Mouse (Mus musculus): ENCODE measurements around the gene Fastkd1. TPM values are rescaled to one million over a fixed set of nuclear protein-coding genes. Genes with fewer than 3 reads are reported as not detected.

Gene Fastkd1
- total RNA-seq (2018; cell fraction: chromatin; rRNA removed): 10 to 100 TPM in 14 of 26 experiments, 1 to 10 TPM in 12; 3.5 to 18.6 (median 11.9) TPM
- total RNA-seq (2018; cell fraction: cytosol; rRNA removed): 1 to 10 TPM; 2.1 to 6.7 (median 5.3) TPM
- 10 to 100 TPM in 14 of 26 experiments, 1 to 10 TPM in 12; 3.8 to 20.1 (median 10.6) TPM for total RNA-seq (2018; cell fraction: nucleus; rRNA removed)
- 3.8 to 6.3 TPM (median 4.3 TPM) in 3 replicates for polyA plus RNA-seq (2018)

DNA sequence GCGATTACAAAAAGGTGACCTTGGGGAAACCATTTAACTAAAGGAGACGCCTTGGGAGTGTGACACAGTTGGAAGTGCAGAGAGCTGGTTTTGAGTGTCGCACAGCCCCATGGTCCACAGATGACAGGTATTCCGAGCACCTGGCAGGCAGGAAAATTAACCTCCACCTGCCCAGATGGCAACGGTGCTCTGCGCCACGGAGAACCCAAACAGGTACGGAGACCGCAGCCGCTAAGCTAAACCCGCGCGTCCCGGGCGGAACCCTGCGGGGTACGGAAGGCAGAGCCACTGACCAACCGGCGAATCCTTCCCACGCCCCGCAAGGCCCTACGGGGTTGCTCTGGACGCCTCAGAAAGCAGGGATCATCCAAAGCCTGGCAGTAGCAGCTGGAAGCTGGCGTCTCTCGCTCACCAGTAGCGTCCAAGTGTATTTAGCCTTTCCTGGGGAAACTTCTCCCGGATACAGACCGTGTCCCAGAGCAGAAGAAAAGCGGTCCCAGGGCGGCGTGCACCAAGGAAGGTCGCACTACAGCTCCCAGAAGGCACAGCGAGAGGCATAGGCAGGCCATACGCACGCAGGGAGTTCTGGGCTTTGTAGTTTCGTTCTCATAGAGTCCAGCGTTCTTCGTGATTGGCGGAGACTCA lies at the start of gene Fastkd1:
Gene Fastkd1, minus strand, starts transcription at position 536 of the 645 bp plus-strand sequence.
- H3K27ac ChIP-seq: no peak within 1 kb of the TSS
- WGBS (ENCODE audit: missing documents): 1% methylated on average over 39 of the region's 39 CpGs

DNA sequence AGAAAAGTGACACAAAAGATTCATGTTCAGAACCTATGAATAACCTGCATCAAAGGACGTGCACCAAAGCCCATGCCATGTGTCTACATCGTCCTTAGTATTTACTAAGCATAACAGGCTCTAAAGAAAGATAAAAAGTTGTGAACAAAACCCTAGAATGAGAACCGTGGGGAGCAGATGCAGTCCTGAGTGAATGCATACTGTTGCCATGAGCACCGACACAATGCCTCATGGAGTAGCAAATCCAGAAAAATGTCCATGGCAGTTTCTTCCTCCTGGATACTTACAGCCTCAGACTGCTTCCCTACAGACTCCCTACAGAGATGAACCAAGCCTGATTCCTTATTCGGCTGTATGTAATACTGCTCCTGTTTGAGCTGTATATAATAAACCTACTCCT lies 47.7 kb upstream of the Fastkd1 start:
- Histone ChIP-seq H3K27ac (no peak overlapping the region), H3K4me3 (ENCODE audit: inconsistent target) (no peak overlapping the region), H3K36me3 (ENCODE audit: inconsistent target) (no peaks in the 10 kb centered on the region), H3K79me2 (ENCODE audit: inconsistent target) (no peaks in the 10 kb centered on the region)
- 93% methylated on average over 5 of the region's 5 CpGs for WGBS (ENCODE audit: missing documents)

More for the DNA sequence above, at the start of gene Fastkd1:
- no peaks in the 10 kb centered on the region for H3K36me3 ChIP-seq (ENCODE audit: inconsistent target)
- H3K79me2 ChIP-seq (ENCODE audit: inconsistent target): no peaks in the 10 kb centered on the region
- H3K4me3 ChIP-seq (ENCODE audit: inconsistent target): peak within 1 kb of the TSS; percentile 76

DNA sequence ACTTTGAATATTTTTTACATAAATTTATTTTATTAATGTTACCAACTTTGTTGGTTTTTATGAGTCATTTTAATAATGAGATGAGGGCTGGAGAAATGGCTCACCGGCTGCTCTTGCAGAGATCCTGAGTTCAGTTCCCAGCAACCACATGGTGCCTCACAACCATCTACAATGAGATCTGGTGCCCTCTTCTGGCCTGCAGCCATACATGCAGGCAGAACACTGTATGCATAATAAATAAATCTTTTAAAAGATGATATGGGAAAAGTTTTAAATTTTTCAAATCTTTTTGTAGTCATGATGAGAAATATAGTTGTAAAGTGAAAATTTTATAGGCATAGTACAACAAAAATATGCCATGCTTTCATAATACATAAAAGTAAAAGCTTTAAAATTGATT lies 31.8 kb upstream of the Fastkd1 start:
- H3K79me2 ChIP-seq (ENCODE audit: inconsistent target): no peaks in the 10 kb centered on the region
- 85% methylated on average over 1 of the region's 1 CpGs for WGBS (ENCODE audit: missing documents)
- no peak overlapping the region for H3K4me3 ChIP-seq (ENCODE audit: inconsistent target)
- peaks cover 77% of the 10 kb centered on the region for H3K36me3 ChIP-seq (ENCODE audit: inconsistent target)
- no peak overlapping the region for H3K27ac ChIP-seq

DNA sequence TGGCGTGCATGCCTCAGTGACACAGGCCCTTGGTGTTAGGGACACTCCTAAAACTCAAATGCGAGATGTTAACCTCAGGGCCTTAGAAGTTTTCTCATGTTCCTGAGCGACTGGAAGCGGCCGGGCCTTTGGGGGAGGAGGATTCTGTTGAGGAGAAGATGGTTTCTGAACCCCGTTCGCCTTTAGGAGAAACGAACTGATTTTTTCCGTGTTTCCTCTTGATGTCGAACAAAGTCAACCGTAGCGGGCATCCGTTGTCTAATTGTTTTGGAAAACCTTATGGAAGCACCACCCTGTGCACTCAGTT lies 10.2 kb upstream of the Fastkd1 start:
- Histone ChIP-seq H3K4me3 (ENCODE audit: inconsistent target) (peak overlapping the region; percentile 88), H3K36me3 (ENCODE audit: inconsistent target) (no peaks in the 10 kb centered on the region), H3K27ac (peak overlapping the region; percentile 55), H3K79me2 (ENCODE audit: inconsistent target) (peaks cover 50% of the 10 kb centered on the region)
- 0% methylated on average over 13 of the region's 13 CpGs for WGBS (ENCODE audit: missing documents)

DNA sequence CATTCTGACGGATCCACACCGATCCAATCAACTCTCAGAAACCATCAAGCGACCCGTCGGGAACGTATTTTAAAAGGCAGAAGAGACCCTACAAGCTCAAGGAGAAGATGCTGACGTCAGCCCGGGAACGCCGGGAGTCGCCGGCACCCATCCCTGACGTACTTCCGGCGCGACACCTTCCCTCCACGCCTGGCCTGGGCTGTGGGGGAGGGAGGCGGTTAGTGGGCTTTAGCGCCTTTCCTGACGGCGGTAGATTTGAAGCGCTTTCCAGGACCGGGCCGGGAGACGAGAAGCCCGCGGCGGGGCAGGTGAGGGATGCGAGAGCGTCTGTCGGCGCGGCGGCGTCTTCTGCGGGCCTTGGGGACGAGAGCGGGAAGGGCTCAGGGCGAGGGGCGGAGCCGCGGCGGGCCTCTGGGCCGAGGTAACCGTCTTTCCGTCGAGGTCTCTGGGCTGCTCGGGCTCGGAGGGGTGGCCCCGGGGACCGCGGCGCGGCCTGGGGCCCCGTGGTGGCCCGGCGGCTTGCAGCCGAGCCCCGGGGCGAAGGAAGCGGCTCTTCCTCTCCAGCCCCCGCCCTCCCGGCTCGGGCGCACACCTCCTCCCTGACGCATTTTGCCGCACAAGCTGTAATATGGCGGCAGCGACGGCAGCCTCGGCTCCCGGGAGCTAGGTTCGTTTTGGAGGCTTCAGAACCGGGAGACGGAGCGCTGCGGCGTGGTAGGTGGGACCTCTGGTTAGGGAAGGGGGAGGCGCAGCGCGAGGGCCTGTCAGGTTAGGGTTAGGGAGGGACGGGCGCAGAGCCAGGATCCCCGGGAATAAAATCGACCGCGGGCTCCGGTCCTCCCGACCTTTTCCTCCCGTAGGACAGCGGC lies 9.6 kb upstream of the Fastkd1 start:
- Histone ChIP-seq H3K27ac (peak overlapping the region; percentile 55), H3K79me2 (ENCODE audit: inconsistent target) (peaks cover 45% of the 10 kb centered on the region), H3K36me3 (ENCODE audit: inconsistent target) (no peaks in the 10 kb centered on the region), H3K4me3 (ENCODE audit: inconsistent target) (peak overlapping the region; percentile 88)
- WGBS (ENCODE audit: missing documents): under 1% methylated on average over 88 of the region's 91 CpGs

DNA sequence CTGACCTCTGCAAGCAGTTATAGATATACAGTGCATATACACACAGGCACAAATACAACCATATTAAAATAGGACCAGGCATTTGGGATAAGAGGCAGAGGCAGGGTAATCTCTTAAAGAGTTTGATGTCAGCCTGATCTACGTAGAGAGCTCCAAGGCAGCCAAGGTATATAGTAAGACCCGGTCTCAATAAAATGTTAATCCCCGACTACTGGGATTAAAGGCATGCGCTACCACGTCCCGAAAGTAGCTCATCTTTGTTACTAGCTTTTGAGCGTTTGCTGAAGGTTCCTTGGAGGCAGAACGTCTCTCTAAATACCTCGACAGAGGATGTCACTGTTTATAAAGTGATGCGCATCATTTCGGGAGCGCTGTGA lies 8.9 kb upstream of the Fastkd1 start, which contains the start of gene Ppig:
Gene Ppig, plus strand, starts transcription at position 273 of the 377 bp plus-strand sequence.
- WGBS (ENCODE audit: missing documents): 7% methylated on average over 12 of the region's 12 CpGs
- no peaks in the 10 kb centered on the region for H3K36me3 ChIP-seq (ENCODE audit: inconsistent target)
- peak within 1 kb of the TSS; percentile 88 for H3K4me3 ChIP-seq (ENCODE audit: inconsistent target)
- H3K27ac ChIP-seq: peak within 1 kb of the TSS; percentile 55
- peaks cover 40% of the 10 kb centered on the region for H3K79me2 ChIP-seq (ENCODE audit: inconsistent target)

DNA sequence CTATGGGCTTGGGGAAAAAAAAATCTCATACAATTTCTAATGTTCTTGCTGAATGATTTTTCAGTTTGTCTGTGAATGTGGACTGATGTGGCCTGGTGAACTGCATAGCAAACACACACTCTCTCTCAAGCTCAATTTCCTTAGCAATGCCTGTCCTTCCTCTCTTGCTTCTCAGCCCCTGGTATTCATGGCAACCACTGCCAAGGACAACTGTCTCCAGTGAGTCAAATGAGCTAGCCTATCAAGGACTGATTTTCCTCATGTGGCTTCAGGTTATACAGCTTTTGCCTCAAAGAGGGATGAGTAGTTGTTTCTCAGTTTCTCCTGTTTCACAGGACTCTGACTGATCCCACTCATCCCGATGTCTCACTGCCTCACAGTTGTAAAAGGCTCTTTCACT lies 5.8 kb upstream of the Fastkd1 start:
- Histone ChIP-seq H3K36me3 (ENCODE audit: inconsistent target) (no peaks in the 10 kb centered on the region), H3K27ac (peak overlapping the region; percentile 51), H3K4me3 (ENCODE audit: inconsistent target) (no peak overlapping the region), H3K79me2 (ENCODE audit: inconsistent target) (peaks cover 10% of the 10 kb centered on the region)
- WGBS (ENCODE audit: missing documents): 7% methylated on average over 1 of the region's 1 CpGs

DNA sequence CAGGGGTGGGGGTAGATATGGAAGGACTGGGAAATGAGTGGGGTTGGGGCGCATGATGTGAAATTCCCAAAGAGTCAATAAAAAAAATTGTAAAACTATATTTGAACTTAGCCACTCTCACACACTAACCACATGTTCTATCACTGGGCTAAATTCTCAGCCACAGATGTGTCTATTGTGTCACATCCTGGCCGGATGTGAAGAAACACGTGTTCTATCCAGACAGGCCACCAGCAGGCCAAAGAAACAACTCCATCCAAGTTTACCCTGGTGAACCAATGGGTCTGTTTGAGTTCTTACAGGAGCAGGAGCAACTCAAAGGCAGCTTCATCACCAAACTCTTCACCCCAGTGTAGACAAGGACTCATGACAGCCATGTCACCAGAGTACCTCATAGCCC lies 3.2 kb upstream of the Fastkd1 start:
- H3K36me3 ChIP-seq (ENCODE audit: inconsistent target): no peaks in the 10 kb centered on the region
- H3K4me3 ChIP-seq (ENCODE audit: inconsistent target): no peak overlapping the region
- H3K27ac ChIP-seq: no peak overlapping the region
- no peaks in the 10 kb centered on the region for H3K79me2 ChIP-seq (ENCODE audit: inconsistent target)
- 25% methylated on average over 3 of the region's 3 CpGs for WGBS (ENCODE audit: missing documents)

DNA sequence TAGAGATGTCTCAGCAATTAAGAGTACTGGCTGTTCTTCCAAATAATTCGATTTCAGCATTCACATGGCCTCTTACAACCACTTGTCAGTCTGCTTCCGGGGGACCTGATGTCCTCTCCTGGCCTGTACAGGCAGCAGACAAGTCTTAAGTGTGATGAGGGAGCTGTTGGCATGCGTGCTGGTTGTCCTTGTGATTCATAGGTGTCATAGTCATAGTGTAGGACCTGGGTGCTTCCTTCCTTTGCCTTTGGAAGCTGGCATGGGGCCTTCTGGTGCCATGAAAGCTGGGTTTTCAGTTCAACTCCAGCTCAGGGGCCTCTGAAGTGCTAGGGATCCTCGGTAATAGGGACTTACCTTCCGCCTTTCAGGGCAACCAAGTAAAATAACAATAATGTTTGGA lies 810 bp upstream of the Fastkd1 start:
- H3K79me2 ChIP-seq (ENCODE audit: inconsistent target): no peaks in the 10 kb centered on the region
- H3K27ac ChIP-seq: no peak overlapping the region
- no peaks in the 10 kb centered on the region for H3K36me3 ChIP-seq (ENCODE audit: inconsistent target)
- no peak overlapping the region for H3K4me3 ChIP-seq (ENCODE audit: inconsistent target)
- WGBS (ENCODE audit: missing documents): 80% methylated on average over 5 of the region's 5 CpGs

DNA sequence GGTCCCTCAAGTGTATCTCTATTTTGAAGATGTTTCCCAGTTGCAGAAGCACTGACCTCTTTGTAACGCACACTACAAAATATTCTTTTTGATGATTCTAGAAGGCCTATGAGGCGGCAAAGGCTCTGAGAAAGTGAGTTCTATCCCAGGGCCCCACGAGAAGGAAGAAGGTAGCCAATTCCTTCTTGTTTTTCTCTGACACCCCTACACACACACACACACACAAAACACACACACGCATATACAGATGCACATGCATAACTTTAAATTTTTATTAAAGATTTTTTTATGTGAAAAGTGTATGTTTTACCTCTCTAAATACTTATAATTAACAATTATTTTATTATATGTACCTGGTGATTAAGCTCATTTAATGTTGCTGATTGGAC lies 304 bp upstream of the Fastkd1 start:
- H3K4me3 ChIP-seq (ENCODE audit: inconsistent target): peak overlapping the region; percentile 76
- 11% methylated on average over 4 of the region's 4 CpGs for WGBS (ENCODE audit: missing documents)

DNA sequence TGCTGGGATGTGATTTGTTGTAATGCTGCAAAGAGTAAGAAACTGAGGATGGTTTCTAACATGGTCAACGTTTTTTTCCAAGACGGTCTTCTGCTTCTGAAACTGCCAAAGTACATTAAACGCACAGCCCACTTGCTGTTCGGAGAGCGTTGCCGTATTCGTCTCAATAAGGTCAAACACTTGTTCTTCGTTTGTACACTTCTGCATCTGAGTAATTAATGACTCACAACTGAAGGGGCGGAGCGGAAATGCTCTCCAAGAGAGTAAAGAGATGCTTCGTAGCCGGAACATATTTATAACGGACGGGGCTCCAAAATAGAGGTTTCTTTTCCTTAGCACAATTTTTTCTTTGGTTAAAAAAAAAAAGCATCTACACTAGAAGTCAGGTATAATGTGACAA lies 1.1 kb downstream of the Fastkd1 start:
- Histone ChIP-seq H3K4me3 (ENCODE audit: inconsistent target) (no peak overlapping the region), H3K36me3 (ENCODE audit: inconsistent target) (no peaks in the 10 kb centered on the region), H3K79me2 (ENCODE audit: inconsistent target) (no peaks in the 10 kb centered on the region), H3K27ac (no peak overlapping the region)
- whole genome bisulfite sequencing (ENCODE audit: missing documents): 78% methylated on average over 14 of the region's 14 CpGs

More for the DNA sequence above, 304 bp upstream of the Fastkd1 start:
- no peak overlapping the region for H3K27ac ChIP-seq
- H3K79me2 ChIP-seq (ENCODE audit: inconsistent target): no peaks in the 10 kb centered on the region
- no peaks in the 10 kb centered on the region for H3K36me3 ChIP-seq (ENCODE audit: inconsistent target)

DNA sequence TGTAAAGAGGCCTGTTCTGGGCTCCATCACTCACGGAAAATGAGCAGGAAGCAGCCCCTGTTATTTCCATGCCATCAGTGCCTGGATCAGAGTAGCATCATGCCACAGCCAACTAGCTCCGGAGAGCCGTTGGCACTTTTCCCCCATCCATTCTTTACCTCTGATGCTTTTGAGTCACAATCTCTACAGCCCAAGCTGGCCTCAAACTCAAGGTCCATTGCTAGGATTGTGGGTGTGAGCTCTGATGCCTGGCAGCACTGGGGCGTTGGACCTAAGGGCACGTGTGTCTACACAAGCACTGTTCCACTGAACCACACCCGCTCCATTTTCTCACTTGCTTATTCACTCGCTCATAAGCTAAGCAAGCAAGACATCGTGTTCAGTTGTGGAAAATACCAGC lies 12.9 kb downstream of the Fastkd1 start:
- Histone ChIP-seq H3K4me3 (ENCODE audit: inconsistent target) (no peak overlapping the region), H3K79me2 (ENCODE audit: inconsistent target) (no peaks in the 10 kb centered on the region), H3K27ac (no peak overlapping the region), H3K36me3 (ENCODE audit: inconsistent target) (0 out of 2 replicates have a peak, but pooled peaks cover 6% of the 10 kb centered on the region)
- 98% methylated on average over 8 of the region's 8 CpGs for WGBS (ENCODE audit: missing documents)

DNA sequence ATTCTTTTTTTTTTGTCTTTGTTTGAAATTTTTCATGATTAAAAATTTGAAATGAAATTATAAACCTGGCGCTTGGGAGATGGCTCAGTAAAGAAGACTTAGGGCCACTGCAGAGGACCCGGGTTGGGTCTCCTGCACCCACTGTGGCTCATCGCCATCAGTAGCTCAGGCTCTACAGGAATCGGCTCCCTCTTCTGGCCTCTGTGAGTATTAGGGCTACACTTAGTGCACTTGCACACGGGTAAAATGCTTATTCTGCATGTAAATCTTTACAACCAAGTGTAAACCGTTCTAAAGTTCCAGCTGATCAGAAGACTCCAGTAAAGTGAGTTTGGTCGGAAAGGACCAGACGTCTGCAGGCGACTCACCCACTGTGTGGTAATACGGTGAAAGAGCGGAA lies 19.8 kb downstream of the Fastkd1 start:
- H3K36me3 ChIP-seq (ENCODE audit: inconsistent target): peaks cover 6% of the 10 kb centered on the region; the same call in 1 of the 2 replicates

DNA sequence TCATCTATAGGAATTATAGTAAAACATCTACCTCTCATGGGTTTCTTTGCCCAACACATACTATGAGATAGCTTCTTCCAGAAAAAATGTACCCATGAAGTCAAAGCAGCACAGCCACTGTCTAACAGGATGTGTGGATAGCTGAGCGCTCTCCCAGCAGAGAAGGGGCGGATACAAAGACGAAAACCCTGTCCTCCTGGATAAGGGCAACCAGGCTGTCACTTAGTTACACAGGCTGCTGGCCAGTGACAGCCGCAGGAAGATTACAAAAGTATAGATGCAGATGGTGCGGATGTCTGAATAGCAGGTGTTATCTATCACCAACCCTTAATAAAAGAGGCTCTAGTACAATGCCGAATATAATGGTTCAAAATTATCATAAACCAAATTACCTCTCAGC lies 22.5 kb downstream of the Fastkd1 start:
- Histone ChIP-seq H3K27ac (no peak overlapping the region), H3K79me2 (ENCODE audit: inconsistent target) (no peaks in the 10 kb centered on the region), H3K4me3 (ENCODE audit: inconsistent target) (no peak overlapping the region), H3K36me3 (ENCODE audit: inconsistent target) (peaks cover 6% of the 10 kb centered on the region; the same call in 1 of the 2 replicates)
- 89% methylated on average over 6 of the region's 6 CpGs for WGBS (ENCODE audit: missing documents)

More for the DNA sequence above, 19.8 kb downstream of the Fastkd1 start:
- Histone ChIP-seq H3K27ac (no peak overlapping the region), H3K4me3 (ENCODE audit: inconsistent target) (no peak overlapping the region), H3K79me2 (ENCODE audit: inconsistent target) (no peaks in the 10 kb centered on the region)
- WGBS (ENCODE audit: missing documents): 91% methylated on average over 11 of the region's 11 CpGs

DNA sequence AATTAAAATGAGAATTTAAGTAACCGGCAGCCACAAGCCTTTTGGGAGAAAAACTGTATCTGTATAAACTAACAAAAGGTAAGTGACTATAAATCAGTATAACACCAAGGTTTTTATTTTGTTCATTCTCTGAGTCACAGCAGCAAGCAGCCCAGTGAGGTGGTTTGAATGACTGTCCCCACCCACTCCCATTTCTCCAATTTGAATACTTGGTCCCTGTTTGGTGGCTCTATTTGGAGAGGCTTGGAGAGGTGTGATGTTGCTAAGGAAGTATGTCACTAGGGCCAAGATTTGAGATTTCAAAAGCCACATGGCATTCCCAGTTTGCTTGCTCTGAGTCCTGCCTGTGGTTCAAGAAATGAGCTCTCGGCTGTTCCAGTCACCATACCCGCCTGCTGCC lies 23.1 kb downstream of the Fastkd1 start:
- WGBS (ENCODE audit: missing documents): 100% methylated on average over 3 of the region's 3 CpGs
- no peak overlapping the region for H3K4me3 ChIP-seq (ENCODE audit: inconsistent target)
- H3K79me2 ChIP-seq (ENCODE audit: inconsistent target): no peaks in the 10 kb centered on the region
- H3K36me3 ChIP-seq (ENCODE audit: inconsistent target): peaks cover 6% of the 10 kb centered on the region; the same call in 1 of the 2 replicates
- H3K27ac ChIP-seq: no peak overlapping the region

All from macrophage (primary cell).